Mouse (Mus musculus): Measurements from ENCODE around the gene Cmtr1.

GRCm38 (mm10) chr17:29693571-29693970, 33.2 kb downstream of the Cmtr1 start:
- TF ChIP-seq POLR2A (IDR thresholded peaks at IDR 0.05; ENCODE audit: insufficient read depth, low read depth, low read length) (no peak), CTCF (IDR thresholded peaks at IDR 0.05; ENCODE audit: insufficient read depth, low read depth, low read length) (no peak)

Data from olfactory bulb, adult 2 months (tissue).